Mouse (Mus musculus) adrenal gland, adult (tissue): ENCODE results near the gene Hist2h4.
"Not testable (repeated sequence)": the region's sequence is repeated elsewhere in the genome, so short reads cannot be mapped to it uniquely, and the experiment has no call there.

Experiments
- DNase-seq, 2 experiments: peaks; one replicate each; pipeline ENCODE4 v3.0.0; 2022 to 2023; ENCODE audit warnings: low spot score in 1 of 2; ENCODE audit not compliant: inconsistent age in 2 of 2

The Hist2h4 gene

DNA sequence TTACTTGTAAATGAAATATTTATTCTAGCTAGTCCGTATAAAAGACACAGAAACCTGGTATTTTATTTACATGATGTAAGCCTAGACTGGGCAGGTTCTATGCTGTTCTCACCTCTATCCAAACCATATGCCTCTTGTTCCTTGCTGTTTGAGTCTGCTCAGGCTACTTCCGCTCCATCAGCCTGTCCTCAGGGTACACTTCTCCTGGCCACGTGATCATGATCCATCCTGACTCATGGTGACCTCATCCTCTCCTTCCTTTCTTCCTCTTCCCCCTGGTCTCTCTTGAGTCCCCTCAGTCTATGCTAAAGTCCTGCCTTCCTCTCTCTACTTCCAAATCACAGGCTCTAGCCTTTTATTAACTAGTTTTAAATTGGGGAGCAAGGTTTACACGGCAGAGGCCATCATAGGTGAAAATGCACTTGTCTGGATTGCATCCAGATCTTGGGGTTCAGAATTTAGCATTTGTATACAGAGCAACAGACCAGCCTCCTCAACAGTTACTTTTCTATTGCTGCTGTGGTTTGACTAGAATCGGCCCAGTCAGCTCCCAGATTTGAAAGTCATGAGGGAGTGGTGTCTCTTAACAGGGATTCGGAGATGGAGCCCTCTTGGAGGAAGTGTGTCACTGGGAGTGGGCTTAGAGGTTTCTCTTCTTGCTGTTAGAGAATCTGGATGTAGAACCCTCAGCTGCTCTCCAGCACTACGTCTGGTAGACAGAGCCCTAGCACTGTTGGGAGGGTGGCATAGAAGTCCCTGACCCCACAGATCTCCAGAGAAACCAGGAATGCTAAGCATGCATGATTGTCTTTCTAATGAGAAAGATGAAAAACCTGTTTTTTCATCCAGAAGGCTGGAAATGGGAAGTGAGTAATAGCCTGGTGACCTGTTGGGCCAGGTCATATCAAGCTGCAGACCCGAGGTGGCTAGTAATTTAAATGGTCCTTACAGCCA, 36.1 kb downstream of the Hist2h4 start:
- DNase-seq = peak; percentile 61 to 81

GRCm38 (mm10) chr3:96225421-96225820, 37.7 kb downstream of the Hist2h4 start:
- no peak for DNase-seq

DNA sequence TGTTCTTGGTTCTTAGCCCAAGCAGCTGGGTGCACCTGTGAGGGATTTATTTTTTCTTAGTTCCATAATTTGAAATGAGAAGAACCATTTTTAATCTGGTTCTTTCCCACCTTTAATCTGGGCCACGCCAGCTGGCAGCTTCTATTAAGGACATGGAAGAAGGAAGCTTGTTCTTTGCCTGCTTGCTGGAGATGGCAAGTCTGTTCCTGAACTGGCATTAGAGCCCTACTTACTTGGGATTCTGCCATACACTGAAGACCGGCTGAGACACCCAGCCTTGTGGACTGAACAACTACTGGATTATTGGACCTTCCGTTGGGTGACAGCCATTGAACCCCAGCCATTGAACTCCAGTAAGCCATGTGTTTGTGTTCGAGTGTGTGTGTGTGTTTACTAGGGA, 40.3 kb downstream of the Hist2h4 start:
- peak in 1 of 2 experiments; percentile 57 for DNase-seq

GRCm38 (mm10) chr3:96221640-96222038, 41.5 kb downstream of the Hist2h4 start:
- DNase-seq = peak in 1 of 2 experiments; percentile 53

GRCm38 (mm10) chr3:96220765-96221639, 42.1 kb downstream of the Hist2h4 start, which contains the start of the genes Hist2h2ac and Hist2h2be:
Gene Hist2h2ac, minus strand, starts transcription at chr3:96220880.
Gene Hist2h2be, plus strand, starts transcription at chr3:96221119.
- peak; percentile 93 to 99 for DNase-seq

DNA sequence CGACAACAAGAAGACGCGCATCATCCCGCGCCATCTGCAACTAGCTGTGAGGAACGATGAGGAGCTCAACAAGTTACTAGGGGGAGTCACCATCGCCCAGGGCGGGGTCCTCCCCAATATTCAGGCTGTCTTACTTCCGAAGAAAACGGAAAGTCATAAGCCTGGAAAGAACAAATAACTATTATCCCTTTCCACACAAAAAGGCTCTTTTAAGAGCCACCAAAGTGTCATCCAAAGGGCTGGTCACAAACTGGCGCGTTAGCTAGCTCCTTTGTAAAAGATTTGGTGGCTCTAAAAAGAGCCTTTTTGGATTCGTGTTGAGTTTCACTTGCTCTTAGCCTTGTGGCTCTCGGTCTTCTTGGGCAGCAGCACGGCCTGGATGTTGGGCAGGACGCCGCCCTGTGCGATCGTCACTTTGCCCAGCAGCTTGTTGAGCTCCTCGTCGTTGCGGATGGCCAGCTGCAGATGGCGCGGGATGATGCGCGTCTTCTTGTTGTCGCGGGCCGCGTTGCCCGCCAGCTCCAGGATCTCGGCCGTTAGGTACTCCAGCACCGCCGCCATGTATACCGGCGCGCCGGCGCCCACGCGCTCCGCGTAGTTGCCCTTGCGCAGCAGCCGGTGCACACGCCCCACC, 42.9 kb downstream of the Hist2h4 start:
- not testable (repeated sequence) for DNase-seq

DNA sequence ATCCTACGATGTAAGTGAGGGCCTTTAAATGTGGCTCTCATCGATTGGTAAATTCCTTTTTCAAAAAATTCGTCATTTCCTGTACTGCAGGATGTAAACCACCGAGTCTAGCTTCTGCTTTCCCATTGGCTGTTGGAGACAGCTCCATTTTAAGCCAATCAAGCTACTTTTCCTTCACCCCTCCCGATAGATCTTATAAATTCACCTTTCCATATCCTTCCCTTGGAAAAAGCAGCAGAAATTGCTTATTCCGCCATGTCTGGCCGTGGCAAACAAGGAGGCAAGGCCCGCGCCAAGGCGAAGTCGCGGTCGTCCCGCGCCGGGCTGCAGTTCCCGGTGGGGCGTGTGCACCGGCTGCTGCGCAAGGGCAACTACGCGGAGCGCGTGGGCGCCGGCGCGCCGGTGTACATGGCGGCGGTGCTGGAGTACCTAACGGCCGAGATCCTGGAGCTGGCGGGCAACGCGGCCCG, 43.4 kb downstream of the Hist2h4 start, which contains the start of the genes Bola1 and Hist2h2ab:
Gene Bola1, minus strand, starts transcription at position 49 of the 470 bp plus-strand sequence.
Gene Hist2h2ab, plus strand, starts transcription at position 205 of the 470 bp plus-strand sequence.
- DNase-seq = peak; percentile 84 to 95

DNA sequence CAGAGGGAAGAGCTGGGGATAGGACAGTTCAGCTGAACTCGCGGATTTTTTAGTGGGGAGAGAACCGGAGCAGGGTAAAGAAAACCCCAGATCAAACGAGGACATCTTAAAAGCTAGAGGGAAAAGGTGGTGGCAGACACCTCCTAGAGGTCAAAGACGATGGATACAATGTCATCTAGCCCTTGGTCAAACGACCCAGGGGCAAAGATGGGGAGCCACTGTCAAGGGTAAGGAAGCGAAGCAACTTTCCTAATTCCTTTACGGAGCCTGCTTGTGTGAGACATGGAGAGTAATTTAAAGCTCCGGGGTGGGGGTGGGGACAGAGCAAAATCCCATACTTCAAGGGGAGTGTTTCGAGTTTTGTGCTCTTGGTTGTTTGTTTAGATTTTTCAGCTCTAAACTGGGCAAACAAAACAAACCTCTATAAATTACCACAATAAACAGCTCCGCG, 43.9 kb downstream of the Hist2h4 start:
- DNase-seq = peak in 1 of 2 experiments; percentile 85
